Mouse (Mus musculus) adipose tissue, adult 10 weeks (tissue): ENCODE data around the gene Akap4. TPM values are rescaled to one million over a fixed set of nuclear protein-coding genes. Genes with fewer than 3 reads are reported as not detected.

Experiments used
- polyA plus RNA-seq: library from polyadenylated mRNA; stranded (reverse); fragments of 350-450 nt; fragmentation: Illumina TruSeq; extraction: RNeasy Lipid Tissue Mini Kit (QIAGEN cat#74804); gene quantifications from one replicate; pipeline ENCODE4 v1.2.3, GENCODE M21; 2014; ENCODE audit warnings: low read depth, low replicate concordance

Akap4 gene
- 30.8 TPM for polyA plus RNA-seq

GRCm38 (mm10) chrX:7067219-7067618 lies at the start of gene Akap4:
Gene Akap4 (plus strand): TSS chrX:7067519.

GRCm38 (mm10) chrX:7041519-7041918 lies 25.8 kb upstream of the Akap4 start, which contains the start of gene Ccnb3:
Gene Ccnb3 (minus strand): TSS chrX:7041619.

Other genes starting within 250 kb of the Akap4 start
- gene Ccnb3, start 25.9 kb upstream of the Akap4 start, polyA plus RNA-seq = not detected